Mouse (Mus musculus) right cerebral cortex, postnatal 10 days (tissue): Measurements from ENCODE around the gene Btbd35f28.
"Not testable (repeated sequence)": the region's sequence is repeated elsewhere in the genome, so short reads cannot be mapped to it uniquely, and the experiment has no call there.

Experiments used
- DNase-seq, 2 experiments: peaks; one replicate each; pipeline ENCODE4 v3.0.0; 2021; ENCODE audit warnings: low spot score in 2 of 2

The Btbd35f28 gene

GRCm38 (mm10) chrX:4196276-4196675 is at the start of gene Btbd35f28:
Btbd35f28 (plus strand) TSS chrX:4196576.
- not testable (repeated sequence) for DNase-seq
